Mouse (Mus musculus) adrenal gland, postnatal 14 days (tissue): Measurements from ENCODE around the gene Ttf2. TPM values are rescaled to one million over a fixed set of nuclear protein-coding genes. Genes with fewer than 3 reads are reported as not detected.

Experiments
- DNase-seq: peaks from one replicate; pipeline ENCODE4 v3.0.0; 2021; ENCODE audit warnings: mixed read lengths
- total RNA-seq: library from RNA; stranded (reverse); gene quantifications from 2 replicates; pipeline ENCODE4 v1.2.3, GENCODE M21; 2021

The Ttf2 gene
- total RNA-seq, 1 experiment from 2014 or later, result 9.5 TPM

- DNase-seq, result no peak
Observed at GRCm38 (mm10) chr3:100979290-100979689, 9.8 kb upstream of the Ttf2 start.

- DNase-seq, result peak; percentile 38
Observed at GRCm38 (mm10) chr3:100973906-100974305, 4.4 kb upstream of the Ttf2 start.

GRCm38 (mm10) chr3:100963849-100964542, 5.5 kb downstream of the Ttf2 start:
- DNase-seq, result peak; percentile 28

GRCm38 (mm10) chr3:100961501-100961900, 8.0 kb downstream of the Ttf2 start:
- DNase-seq, result no peak

- no peak for DNase-seq
Observed at GRCm38 (mm10) chr3:100961007-100961406, 8.5 kb downstream of the Ttf2 start.

- no peak for DNase-seq
Observed at GRCm38 (mm10) chr3:100954616-100955015, 14.8 kb downstream of the Ttf2 start.

GRCm38 (mm10) chr3:100951531-100951930, 17.9 kb downstream of the Ttf2 start:
- DNase-seq, result no peak

GRCm38 (mm10) chr3:100947286-100947685, 22.2 kb downstream of the Ttf2 start:
- peak; percentile 24 for DNase-seq

GRCm38 (mm10) chr3:100940496-100941037, 28.9 kb downstream of the Ttf2 start:
- DNase-seq, result no peak

GRCm38 (mm10) chr3:100938211-100938610, 31.3 kb downstream of the Ttf2 start:
- no peak for DNase-seq

GRCm38 (mm10) chr3:100936201-100936600, 33.3 kb downstream of the Ttf2 start:
- DNase-seq, result peak; percentile 0

GRCm38 (mm10) chr3:100935521-100935920, 33.9 kb downstream of the Ttf2 start:
- DNase-seq, result no peak

- peak; percentile 38 for DNase-seq
Observed at GRCm38 (mm10) chr3:100932077-100932944, 37.2 kb downstream of the Ttf2 start.

GRCm38 (mm10) chr3:100931332-100932076, 38.0 kb downstream of the Ttf2 start:
- no peak for DNase-seq

GRCm38 (mm10) chr3:100925176-100925575, 44.3 kb downstream of the Ttf2 start:
- no peak for DNase-seq

- DNase-seq, result no peak
Observed at GRCm38 (mm10) chr3:100924065-100924732, 45.3 kb downstream of the Ttf2 start.

GRCm38 (mm10) chr3:100922506-100923375, 46.7 kb downstream of the Ttf2 start:
- no peak for DNase-seq

GRCm38 (mm10) chr3:100921825-100922505, 47.5 kb downstream of the Ttf2 start, which contains the start of gene Trim45:
Trim45 (plus strand) TSS chr3:100922202.
- peak; percentile 99 for DNase-seq

GRCm38 (mm10) chr3:100920611-100921140, 48.8 kb downstream of the Ttf2 start:
- no peak for DNase-seq

- DNase-seq, result peak; percentile 26
Observed at GRCm38 (mm10) chr3:100916844-100917243, 52.6 kb downstream of the Ttf2 start.
